Mouse (Mus musculus) neural tube, embryonic 15.5 days (tissue): ENCODE results near the gene Enpep. TPM values are rescaled to one million over a fixed set of nuclear protein-coding genes. Genes with fewer than 3 reads are reported as not detected.

Source experiments
- ATAC-seq: fragments of 200-750 bp; cut with Nextera tagmentation; 2 replicates; pipeline ENCODE4 v1.8.0; 2017; ENCODE audit warnings: mild to moderate bottlenecking, moderate TSS enrichment, moderate library complexity; ENCODE audit not compliant: low FRiP score
- H3K27ac ChIP-seq: fragments of 300-500 bp; sonication (generic); replicated peaks from 2 replicates; pipeline ENCODE4 v1.5.1; 2015; ENCODE audit warnings: mild to moderate bottlenecking, inconsistent platforms
- H3K27me3 ChIP-seq: fragments of 300-500 bp; sonication (generic); replicated peaks from 2 replicates; pipeline ENCODE4 v1.6.1; 2015; ENCODE audit warnings: inconsistent platforms
- H3K36me3 ChIP-seq: fragments of 300-500 bp; sonication (generic); 2 replicates; pipeline ENCODE4 v1.6.1; 2015; ENCODE audit warnings: inconsistent platforms
- H3K4me1 ChIP-seq: fragments of 300-500 bp; sonication (generic); 2 replicates; pipeline ENCODE4 v1.6.1; 2015; ENCODE audit warnings: inconsistent platforms
- H3K4me2 ChIP-seq: fragments of 300-500 bp; sonication (generic); 2 replicates; pipeline ENCODE4 v1.6.1; 2015; ENCODE audit warnings: inconsistent platforms, mild to moderate bottlenecking, moderate library complexity
- H3K4me3 ChIP-seq: fragments of 300-500 bp; sonication (generic); replicated peaks from 2 replicates; pipeline ENCODE4 v1.5.1; 2015; ENCODE audit warnings: mild to moderate bottlenecking, inconsistent platforms
- H3K9ac ChIP-seq: fragments of 300-500 bp; sonication (generic); replicated peaks from 2 replicates; pipeline ENCODE4 v1.6.1; 2015; ENCODE audit warnings: mild to moderate bottlenecking, inconsistent platforms
- H3K9me3 ChIP-seq: fragments of 300-500 bp; sonication (generic); replicated peaks from 2 replicates; pipeline ENCODE4 v1.6.1; 2016; ENCODE audit warnings: inconsistent platforms
- WGBS: fragments of 180-500 bp; shearing (Covaris S2); methylation state at CpG from one replicate; pipeline ENCODE4 v1.1.7; 2015; ENCODE audit warnings: mixed read lengths; 5-methylcytosine and 5-hydroxymethylcytosine counted together
- polyA plus RNA-seq: library from polyadenylated mRNA; unstranded; fragments of >200 nt; fragmentation: Nextera tagmentation; extraction: Ambion mirVana; gene quantifications from 2 replicates; pipeline ENCODE4 v1.2.1, GENCODE M21; 2015

Enpep gene
- polyA plus RNA-seq, 1 experiment from 2014 or later, result 3.0 TPM

DNA sequence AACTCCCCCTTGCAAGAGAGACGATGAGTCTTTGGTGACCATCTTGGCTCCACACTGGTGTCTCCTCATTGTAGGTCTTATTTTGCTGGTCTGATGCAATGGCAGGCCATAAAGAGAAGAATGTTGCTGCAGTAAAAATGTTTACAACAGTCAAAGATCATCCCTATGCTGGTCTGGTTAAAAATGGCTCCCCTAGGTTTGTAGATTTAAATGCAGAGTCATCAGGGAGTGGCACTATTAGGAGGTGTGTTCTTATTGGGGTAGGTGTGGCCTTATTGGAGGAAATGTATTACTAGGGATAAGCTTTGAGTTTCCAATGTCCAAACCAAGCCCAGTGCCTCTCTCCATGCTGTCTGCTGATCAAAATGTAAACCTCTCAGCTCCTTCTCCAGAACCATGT, 10.2 kb upstream of the Enpep start:
- no peak for ATAC-seq
- Histone ChIP-seq H3K4me2 (no peak overlapping the region), H3K9me3 (0 out of 2 replicates have a peak, but pooled peaks cover 3% of the 10 kb centered on the region), H3K4me3 (no peak overlapping the region), H3K27me3 (no peaks in the 10 kb centered on the region), H3K36me3 (no peaks in the 10 kb centered on the region), H3K4me1 (no peaks in the 10 kb centered on the region), H3K9ac (no peak overlapping the region), H3K27ac (no peak overlapping the region)
- 88% methylated on average over 1 of the region's 1 CpGs for WGBS

DNA sequence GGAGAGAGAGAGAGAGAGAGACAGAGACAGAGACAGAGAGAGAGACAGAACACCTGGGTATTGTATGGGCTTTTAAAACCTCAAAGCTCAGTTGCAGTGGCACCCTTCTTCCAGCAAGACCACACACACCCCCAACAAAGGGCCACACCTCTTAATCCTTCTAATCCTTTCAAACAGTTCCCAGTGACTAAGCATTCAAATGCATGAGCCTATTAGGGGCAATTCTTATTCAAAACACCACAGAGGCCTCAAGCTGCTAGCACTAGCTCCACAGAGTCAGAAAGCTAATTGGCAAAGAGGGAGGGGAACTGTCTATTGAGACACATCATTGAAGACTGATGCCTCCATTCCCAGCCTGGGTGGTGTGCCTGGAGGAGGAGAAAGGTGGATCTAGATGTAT, 8.5 kb upstream of the Enpep start:
- no peak overlapping the region for H3K9ac ChIP-seq
- H3K4me2 ChIP-seq, result no peak overlapping the region
- 0 out of 2 replicates have a peak, but pooled peaks cover 3% of the 10 kb centered on the region for H3K9me3 ChIP-seq
- no peak overlapping the region for H3K27ac ChIP-seq
- no peaks in the 10 kb centered on the region for H3K27me3 ChIP-seq
- ATAC-seq, result no peak
- H3K36me3 ChIP-seq, result no peaks in the 10 kb centered on the region
- no peaks in the 10 kb centered on the region for H3K4me1 ChIP-seq
- H3K4me3 ChIP-seq, result no peak overlapping the region

DNA sequence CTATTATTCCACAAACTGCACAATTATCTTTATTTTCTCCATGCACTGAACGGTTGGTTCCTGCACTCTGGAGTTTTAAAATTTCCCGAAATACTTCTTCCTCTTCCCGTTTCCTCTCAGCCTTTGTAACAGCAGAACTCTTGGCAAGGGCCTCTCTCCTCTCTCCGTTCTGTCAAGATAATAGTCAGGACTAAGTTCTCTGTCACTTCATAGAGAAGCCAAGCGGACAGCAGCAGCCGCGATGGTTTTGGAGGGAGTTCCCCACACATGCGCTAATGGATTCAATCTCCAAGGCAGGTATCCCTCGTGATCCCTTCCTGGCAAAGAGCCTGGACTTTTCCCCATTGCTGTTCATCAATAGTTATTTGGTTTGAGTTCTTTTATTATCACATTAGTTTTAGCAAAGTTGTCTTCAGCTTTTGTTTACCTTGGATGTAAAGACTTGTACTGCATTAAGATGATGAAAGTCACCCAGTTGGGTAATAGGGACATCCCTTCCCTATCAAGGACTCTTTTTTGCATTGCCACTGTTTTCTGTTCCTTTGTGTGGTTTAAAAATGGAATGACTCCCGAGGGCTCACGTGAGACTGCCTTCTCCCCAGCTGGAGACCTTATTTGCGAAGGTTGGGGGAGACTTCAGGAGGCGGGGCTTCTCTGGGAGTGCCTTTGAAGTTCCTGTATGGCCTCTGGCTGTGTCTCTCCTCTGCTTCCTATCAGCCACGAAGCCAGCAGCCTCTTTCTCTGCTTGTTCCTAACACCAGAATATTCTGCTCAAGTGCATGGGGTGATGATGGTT, 6.0 kb upstream of the Enpep start:
- H3K9ac ChIP-seq, result no peak overlapping the region
- H3K9me3 ChIP-seq, result 0 out of 2 replicates have a peak, but pooled peaks cover 3% of the 10 kb centered on the region
- no peaks in the 10 kb centered on the region for H3K4me1 ChIP-seq
- H3K4me2 ChIP-seq, result no peak overlapping the region
- no peak overlapping the region for H3K27ac ChIP-seq
- 47% methylated on average over 14 of the region's 14 CpGs for WGBS
- ATAC-seq, result no peak
- H3K27me3 ChIP-seq, result no peaks in the 10 kb centered on the region
- no peak overlapping the region for H3K4me3 ChIP-seq
- no peaks in the 10 kb centered on the region for H3K36me3 ChIP-seq

DNA sequence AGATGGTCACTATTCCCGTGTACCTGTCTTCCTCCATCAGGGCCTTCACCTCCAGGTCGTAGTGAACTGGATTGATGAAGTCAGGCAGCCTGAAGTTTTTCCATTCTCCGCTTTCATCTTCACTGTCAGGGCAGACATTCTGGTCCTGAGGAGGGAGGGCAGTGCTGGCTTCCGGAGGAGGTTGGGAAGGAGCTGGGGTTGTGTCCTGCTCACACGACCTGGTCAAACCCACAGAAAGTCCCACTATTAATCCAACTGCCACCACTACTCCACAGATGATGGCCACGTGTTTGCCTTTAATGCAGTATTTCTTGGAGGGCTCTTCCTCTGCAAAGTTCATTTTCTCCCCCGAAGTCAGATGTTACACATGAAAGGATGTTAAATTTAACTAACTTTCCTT, 378 bp downstream of the Enpep start:
- Histone ChIP-seq H3K4me1 (no peaks in the 10 kb centered on the region), H3K9me3 (no peaks in the 10 kb centered on the region), H3K4me2 (peak overlapping the region; percentile 42), H3K27ac (no peak overlapping the region), H3K4me3 (peak overlapping the region; percentile 12), H3K9ac (no peak overlapping the region), H3K27me3 (no peaks in the 10 kb centered on the region), H3K36me3 (no peaks in the 10 kb centered on the region)
- ATAC-seq, result no peak
- WGBS, result 76% methylated on average over 7 of the region's 7 CpGs

DNA sequence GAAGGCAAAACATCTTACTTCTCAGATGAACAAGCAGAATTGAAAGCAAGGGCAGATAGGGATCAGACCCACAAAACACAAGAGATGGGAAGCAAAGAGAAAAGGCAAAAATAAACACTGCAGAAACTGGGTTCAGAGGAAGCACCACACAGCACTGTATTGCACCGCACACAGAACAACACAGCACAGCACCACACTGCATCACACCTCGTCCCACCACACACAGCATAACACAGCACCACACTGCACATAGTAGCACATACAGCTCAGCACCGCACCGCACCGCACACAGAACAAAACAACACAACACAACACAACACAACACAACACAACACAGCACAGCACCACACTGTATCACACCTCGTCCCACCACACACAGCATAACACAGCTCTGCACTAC, 1.1 kb downstream of the Enpep start:
- Histone ChIP-seq H3K27me3 (no peaks in the 10 kb centered on the region), H3K27ac (no peak overlapping the region), H3K4me3 (peak overlapping the region; percentile 12; the same call in 1 of the 2 replicates), H3K4me2 (peak overlapping the region; percentile 42), H3K9me3 (no peaks in the 10 kb centered on the region), H3K4me1 (no peaks in the 10 kb centered on the region), H3K9ac (no peak overlapping the region), H3K36me3 (no peaks in the 10 kb centered on the region)
- 95% methylated on average over 6 of the region's 6 CpGs for WGBS
- ATAC-seq, result no peak

DNA sequence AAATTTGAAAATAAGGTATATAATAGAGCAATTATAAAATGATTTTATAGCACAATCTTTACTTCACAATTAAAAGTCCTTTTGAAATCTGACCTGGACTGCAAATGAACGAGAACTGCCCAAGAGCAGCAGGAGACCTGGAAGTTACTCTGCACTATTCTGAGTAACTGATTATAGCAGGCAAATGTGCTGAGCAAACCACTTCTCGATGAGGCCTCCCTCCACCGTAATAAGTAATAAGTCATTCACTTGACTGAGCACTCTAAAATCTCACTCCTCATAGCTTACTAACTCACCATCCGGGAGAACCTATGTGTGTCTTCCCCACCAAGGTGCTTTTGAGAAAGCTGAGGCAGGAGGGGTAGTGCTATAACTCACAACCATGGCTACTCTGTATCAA, 4.5 kb downstream of the Enpep start:
- H3K9ac ChIP-seq, result no peak overlapping the region
- WGBS, result 75% methylated on average over 4 of the region's 4 CpGs
- no peaks in the 10 kb centered on the region for H3K36me3 ChIP-seq
- no peak for ATAC-seq
- no peak overlapping the region for H3K27ac ChIP-seq
- H3K4me3 ChIP-seq, result no peak overlapping the region
- H3K4me1 ChIP-seq, result no peaks in the 10 kb centered on the region
- no peak overlapping the region for H3K4me2 ChIP-seq
- H3K9me3 ChIP-seq, result no peaks in the 10 kb centered on the region
- no peaks in the 10 kb centered on the region for H3K27me3 ChIP-seq

DNA sequence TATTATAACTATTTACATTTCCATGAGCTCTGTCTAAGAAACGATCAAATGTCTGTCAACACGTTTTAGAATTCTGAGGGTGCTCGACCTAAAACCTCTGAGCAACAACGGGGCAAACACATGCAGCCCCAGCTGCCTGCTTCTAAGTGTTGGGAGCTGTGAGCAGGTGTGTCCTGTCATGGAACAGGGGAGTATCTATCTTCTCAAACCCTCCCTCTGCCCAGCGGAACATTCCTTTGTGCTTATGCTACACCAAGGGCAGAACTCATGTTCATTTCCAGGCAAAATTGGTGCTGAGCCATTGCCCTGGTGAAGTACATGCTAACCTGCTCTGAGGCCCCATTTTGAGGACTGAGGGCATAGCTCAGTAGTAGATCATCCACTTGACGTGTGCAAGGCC, 10.9 kb downstream of the Enpep start:
- no peak for ATAC-seq
- H3K9ac ChIP-seq, result no peak overlapping the region
- no peaks in the 10 kb centered on the region for H3K27me3 ChIP-seq
- H3K4me3 ChIP-seq, result no peak overlapping the region
- H3K36me3 ChIP-seq, result no peaks in the 10 kb centered on the region
- H3K4me1 ChIP-seq, result no peaks in the 10 kb centered on the region
- no peaks in the 10 kb centered on the region for H3K9me3 ChIP-seq
- WGBS, result 85% methylated on average over 6 of the region's 6 CpGs
- no peak overlapping the region for H3K27ac ChIP-seq
- no peak overlapping the region for H3K4me2 ChIP-seq

DNA sequence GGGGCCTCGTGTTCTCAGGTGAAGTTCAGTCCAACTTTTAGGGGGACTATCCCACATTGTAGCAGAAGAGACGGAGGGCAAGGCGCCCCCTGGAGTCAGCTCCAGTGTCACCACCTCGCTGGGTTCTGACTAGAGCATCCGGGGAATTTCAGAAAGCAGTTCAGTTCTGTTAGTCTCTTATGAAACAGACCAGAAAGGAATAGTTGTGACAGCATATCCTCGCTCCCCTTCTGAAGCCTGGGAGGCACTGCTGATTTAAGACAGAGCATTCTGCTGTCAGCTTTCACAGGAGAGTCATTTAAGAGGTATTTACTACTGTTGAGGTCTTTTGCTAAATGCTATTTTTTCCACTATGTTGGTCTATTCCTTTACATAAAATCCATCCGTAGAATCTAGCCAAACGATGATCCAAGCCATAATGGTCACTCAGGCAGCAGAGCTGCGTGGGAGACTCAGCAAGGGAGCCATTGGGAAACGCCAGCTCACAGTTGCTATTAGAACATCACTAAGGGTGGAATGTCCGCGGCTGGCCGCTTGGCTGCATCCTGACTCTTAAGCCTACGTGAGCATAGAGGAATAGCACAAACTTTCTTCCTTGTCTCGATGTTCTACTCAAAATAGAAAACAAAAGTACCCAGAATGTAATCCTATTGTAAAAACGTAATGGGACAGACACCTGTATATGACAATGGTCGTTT, 15.3 kb downstream of the Enpep start:
- Histone ChIP-seq H3K27ac (no peak overlapping the region), H3K36me3 (no peaks in the 10 kb centered on the region), H3K4me1 (no peaks in the 10 kb centered on the region), H3K4me3 (no peak overlapping the region), H3K4me2 (no peak overlapping the region), H3K9me3 (no peaks in the 10 kb centered on the region), H3K9ac (no peak overlapping the region), H3K27me3 (no peaks in the 10 kb centered on the region)
- no peak for ATAC-seq
- 74% methylated on average over 17 of the region's 17 CpGs for WGBS

DNA sequence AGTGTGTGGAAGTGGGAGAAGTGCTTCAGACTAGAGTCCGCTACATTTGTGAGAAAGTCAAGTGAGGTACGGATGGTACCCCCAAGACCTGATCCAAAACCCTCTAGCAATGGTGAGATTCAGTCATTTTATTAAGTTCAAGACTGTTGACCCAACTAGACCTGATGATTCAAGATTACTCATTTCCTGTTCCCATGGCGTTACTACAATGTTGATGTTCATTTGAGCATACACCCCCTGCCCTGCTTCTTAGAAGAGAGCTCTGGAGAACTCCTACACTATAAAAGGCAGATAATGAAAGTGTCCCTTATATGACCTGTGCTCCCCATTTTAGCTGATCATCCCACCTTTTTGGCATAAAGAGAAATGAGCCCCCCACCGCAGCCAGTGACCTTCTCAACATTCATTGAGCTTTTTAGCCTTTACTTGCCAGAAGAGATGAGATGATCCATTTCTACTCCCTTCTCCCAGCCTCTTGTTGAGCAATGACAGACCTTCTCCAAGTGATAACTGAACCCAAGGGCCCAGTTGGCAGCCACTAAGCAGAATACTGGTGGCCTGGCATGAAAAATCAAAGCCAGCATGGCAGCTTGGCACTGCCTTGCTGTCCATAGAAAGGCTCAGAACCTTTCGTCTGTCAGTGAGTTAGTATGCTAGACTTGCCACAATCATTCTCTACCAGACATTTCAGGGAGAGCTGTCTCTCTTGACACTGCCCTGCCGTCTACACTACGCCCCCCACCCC, 18.7 kb downstream of the Enpep start:
- Histone ChIP-seq H3K4me1 (no peaks in the 10 kb centered on the region), H3K4me3 (no peak overlapping the region), H3K9me3 (no peaks in the 10 kb centered on the region), H3K36me3 (no peaks in the 10 kb centered on the region), H3K27ac (no peak overlapping the region), H3K4me2 (no peak overlapping the region), H3K9ac (no peak overlapping the region), H3K27me3 (no peaks in the 10 kb centered on the region)
- no peak for ATAC-seq
- 88% methylated on average over 7 of the region's 7 CpGs for WGBS

DNA sequence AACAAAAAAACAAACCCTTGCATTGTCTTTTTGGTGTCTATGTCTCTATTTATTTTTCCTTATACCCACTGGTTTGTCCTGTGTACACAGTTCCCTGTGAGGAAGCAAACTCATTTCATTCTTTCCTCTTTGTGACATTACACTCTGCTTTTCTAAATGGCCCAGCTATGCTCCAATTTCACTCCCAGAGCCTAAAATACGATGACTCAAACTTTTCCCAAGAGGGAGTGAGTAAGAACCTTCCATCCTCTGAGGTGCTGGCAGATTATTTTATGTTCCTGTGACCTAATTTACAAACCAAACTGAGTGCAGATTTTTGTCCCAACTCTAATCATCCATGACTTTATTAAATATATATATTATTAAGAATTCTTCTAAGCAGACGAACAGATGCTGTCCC, 19.3 kb downstream of the Enpep start:
- no peaks in the 10 kb centered on the region for H3K9me3 ChIP-seq
- no peak for ATAC-seq
- no peak overlapping the region for H3K4me3 ChIP-seq
- no peak overlapping the region for H3K9ac ChIP-seq
- H3K4me2 ChIP-seq, result no peak overlapping the region
- H3K27me3 ChIP-seq, result no peaks in the 10 kb centered on the region
- no peaks in the 10 kb centered on the region for H3K36me3 ChIP-seq
- no peaks in the 10 kb centered on the region for H3K4me1 ChIP-seq
- no peak overlapping the region for H3K27ac ChIP-seq
- WGBS, result 76% methylated on average over 2 of the region's 2 CpGs

DNA sequence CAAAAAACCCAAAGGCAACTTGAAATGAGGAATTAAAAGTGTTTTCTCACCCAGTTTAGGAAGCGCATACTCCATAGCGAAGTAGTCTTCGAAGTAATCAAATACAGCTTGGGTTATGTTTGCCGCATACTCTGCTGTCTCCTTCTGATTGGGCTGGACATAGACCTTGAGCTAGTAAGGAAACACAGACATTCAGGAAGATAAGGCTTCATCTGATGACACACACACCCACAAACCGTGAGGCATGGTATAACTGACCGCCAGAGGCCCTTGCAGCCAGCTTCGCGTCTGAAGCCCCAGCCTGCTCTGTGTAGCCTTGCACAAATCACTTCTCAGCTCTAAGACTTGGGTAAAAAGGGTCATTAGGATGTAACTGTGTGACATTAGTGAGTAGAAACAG, 20.0 kb downstream of the Enpep start:
- H3K27ac ChIP-seq, result no peak overlapping the region
- no peaks in the 10 kb centered on the region for H3K27me3 ChIP-seq
- no peaks in the 10 kb centered on the region for H3K9me3 ChIP-seq
- no peaks in the 10 kb centered on the region for H3K36me3 ChIP-seq
- no peak overlapping the region for H3K9ac ChIP-seq
- 96% methylated on average over 8 of the region's 8 CpGs for WGBS
- ATAC-seq, result no peak
- no peak overlapping the region for H3K4me3 ChIP-seq
- H3K4me2 ChIP-seq, result no peak overlapping the region
- H3K4me1 ChIP-seq, result no peaks in the 10 kb centered on the region

DNA sequence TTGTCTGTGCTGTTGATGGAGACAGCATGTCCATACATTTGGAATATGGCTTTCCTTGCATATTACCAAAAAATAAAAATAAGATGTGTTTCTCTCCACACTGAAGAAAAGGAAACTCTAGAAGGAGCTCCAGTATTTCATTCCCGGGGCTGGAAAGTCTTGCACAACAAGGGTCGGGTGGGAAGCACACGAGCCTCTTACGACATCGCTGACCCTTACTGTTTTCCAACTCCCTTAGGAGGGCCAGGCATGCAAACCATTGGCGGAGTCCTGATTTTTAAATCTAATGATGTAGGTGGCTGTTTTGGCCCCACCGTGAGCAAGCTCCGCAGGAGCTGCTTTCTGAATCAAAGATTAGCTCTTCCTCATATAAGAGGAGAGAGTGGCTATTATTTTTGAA, 20.6 kb downstream of the Enpep start:
- Histone ChIP-seq H3K27me3 (no peaks in the 10 kb centered on the region), H3K27ac (no peak overlapping the region), H3K9me3 (no peaks in the 10 kb centered on the region), H3K4me1 (no peaks in the 10 kb centered on the region), H3K4me2 (no peak overlapping the region), H3K4me3 (no peak overlapping the region), H3K36me3 (no peaks in the 10 kb centered on the region), H3K9ac (no peak overlapping the region)
- ATAC-seq, result no peak
- WGBS, result 88% methylated on average over 8 of the region's 8 CpGs
